Mouse (Mus musculus) hindbrain, embryonic 16.5 days (tissue): Measurements from ENCODE around the gene Dusp27. TPM values are rescaled to one million over a fixed set of nuclear protein-coding genes. Genes with fewer than 3 reads are reported as not detected.

Experiments
- ATAC-seq: fragments of 200-750 bp; cut with Nextera tagmentation; 2 replicates; pipeline ENCODE4 v1.8.0; 2017; ENCODE audit warnings: moderate TSS enrichment, moderate library complexity
- H3K27ac ChIP-seq: fragments of 300-500 bp; sonication (generic); 2 replicates; pipeline ENCODE4 v1.5.1; 2014; ENCODE audit warnings: low read depth, mild to moderate bottlenecking, control low read depth, low read length, moderate library complexity
- H3K27me3 ChIP-seq: fragments of 300-500 bp; sonication (generic); replicated peaks from 2 replicates; pipeline ENCODE4 v1.6.1; 2014; ENCODE audit warnings: low read length; ENCODE audit not compliant: control insufficient read depth, insufficient read depth
- H3K36me3 ChIP-seq: fragments of 300-500 bp; sonication (generic); 2 replicates; pipeline ENCODE4 v1.6.1; 2014; ENCODE audit warnings: mild to moderate bottlenecking, low read length, moderate library complexity, mixed read lengths; ENCODE audit not compliant: control insufficient read depth, insufficient read depth
- H3K4me1 ChIP-seq: fragments of 300-500 bp; sonication (generic); 2 replicates; pipeline ENCODE4 v1.6.1; 2014; ENCODE audit warnings: low read depth, low read length; ENCODE audit not compliant: control insufficient read depth, insufficient read depth
- H3K4me2 ChIP-seq: fragments of 300-500 bp; sonication (generic); 2 replicates; pipeline ENCODE4 v1.6.1; 2014; ENCODE audit warnings: mild to moderate bottlenecking, low read length, control low read depth, moderate library complexity
- H3K4me3 ChIP-seq: fragments of 300-500 bp; sonication (generic); 2 replicates; pipeline ENCODE4 v1.5.1; 2014; ENCODE audit warnings: mild to moderate bottlenecking, low read length, control low read depth, moderate library complexity
- H3K9ac ChIP-seq: fragments of 300-500 bp; sonication (generic); 2 replicates; pipeline ENCODE4 v1.6.1; 2014; ENCODE audit warnings: low read depth, mild to moderate bottlenecking, control low read depth, low read length, moderate library complexity
- H3K9me3 ChIP-seq: fragments of 300-500 bp; sonication (generic); 2 replicates; pipeline ENCODE4 v1.6.1; 2014; ENCODE audit warnings: mild to moderate bottlenecking, low read length, moderate library complexity; ENCODE audit not compliant: control insufficient read depth
- WGBS: fragments of 180-500 bp; shearing (Covaris S2); extraction: QIAGEN DNeasy Blood & Tissue Kit; methylation state at CpG from one replicate; pipeline ENCODE4 v1.1.7; 2014; 5-methylcytosine and 5-hydroxymethylcytosine counted together
- polyA plus RNA-seq: library from polyadenylated mRNA; unstranded; fragments of >200 nt; fragmentation: Nextera tagmentation; extraction: Ambion mirVana; gene quantifications from 2 replicates; pipeline ENCODE4 v1.2.1, GENCODE M21; 2015

Gene Dusp27
- polyA plus RNA-seq, 1 experiment from 2014 or later: 1.1 TPM

- H3K36me3 ChIP-seq: no peaks in the 10 kb centered on the region
- no peaks in the 10 kb centered on the region for H3K9me3 ChIP-seq
- H3K27me3 ChIP-seq: no peaks in the 10 kb centered on the region
- no peak overlapping the region for H3K4me3 ChIP-seq
- ATAC-seq: no peak
- no peak overlapping the region for H3K4me2 ChIP-seq
- H3K9ac ChIP-seq: no peak overlapping the region
- WGBS: 89% methylated on average over 8 of the region's 8 CpGs
- H3K27ac ChIP-seq: no peak overlapping the region
- no peaks in the 10 kb centered on the region for H3K4me1 ChIP-seq
Observed at GRCm38 (mm10) chr1:166123751-166124150, 4.0 kb downstream of the Dusp27 start.

GRCm38 (mm10) chr1:166123045-166123444, 4.7 kb downstream of the Dusp27 start:
- no peak for ATAC-seq
- no peaks in the 10 kb centered on the region for H3K9me3 ChIP-seq
- 97% methylated on average over 1 of the region's 1 CpGs for WGBS
- no peak overlapping the region for H3K9ac ChIP-seq
- no peaks in the 10 kb centered on the region for H3K27me3 ChIP-seq
- peaks cover 2% of the 10 kb centered on the region; the same call in 1 of the 2 replicates for H3K4me1 ChIP-seq
- H3K27ac ChIP-seq: no peak overlapping the region
- H3K4me2 ChIP-seq: no peak overlapping the region
- H3K4me3 ChIP-seq: no peak overlapping the region
- no peaks in the 10 kb centered on the region for H3K36me3 ChIP-seq

- Histone ChIP-seq H3K27ac (no peak overlapping the region), H3K36me3 (no peaks in the 10 kb centered on the region), H3K9me3 (no peaks in the 10 kb centered on the region), H3K4me3 (no peak overlapping the region), H3K9ac (no peak overlapping the region), H3K4me1 (peaks cover 2% of the 10 kb centered on the region; the same call in 1 of the 2 replicates), H3K4me2 (no peak overlapping the region), H3K27me3 (no peaks in the 10 kb centered on the region)
- WGBS: 75% methylated on average over 7 of the region's 7 CpGs
- no peak for ATAC-seq
Observed at GRCm38 (mm10) chr1:166122114-166122513, 5.6 kb downstream of the Dusp27 start.

DNA sequence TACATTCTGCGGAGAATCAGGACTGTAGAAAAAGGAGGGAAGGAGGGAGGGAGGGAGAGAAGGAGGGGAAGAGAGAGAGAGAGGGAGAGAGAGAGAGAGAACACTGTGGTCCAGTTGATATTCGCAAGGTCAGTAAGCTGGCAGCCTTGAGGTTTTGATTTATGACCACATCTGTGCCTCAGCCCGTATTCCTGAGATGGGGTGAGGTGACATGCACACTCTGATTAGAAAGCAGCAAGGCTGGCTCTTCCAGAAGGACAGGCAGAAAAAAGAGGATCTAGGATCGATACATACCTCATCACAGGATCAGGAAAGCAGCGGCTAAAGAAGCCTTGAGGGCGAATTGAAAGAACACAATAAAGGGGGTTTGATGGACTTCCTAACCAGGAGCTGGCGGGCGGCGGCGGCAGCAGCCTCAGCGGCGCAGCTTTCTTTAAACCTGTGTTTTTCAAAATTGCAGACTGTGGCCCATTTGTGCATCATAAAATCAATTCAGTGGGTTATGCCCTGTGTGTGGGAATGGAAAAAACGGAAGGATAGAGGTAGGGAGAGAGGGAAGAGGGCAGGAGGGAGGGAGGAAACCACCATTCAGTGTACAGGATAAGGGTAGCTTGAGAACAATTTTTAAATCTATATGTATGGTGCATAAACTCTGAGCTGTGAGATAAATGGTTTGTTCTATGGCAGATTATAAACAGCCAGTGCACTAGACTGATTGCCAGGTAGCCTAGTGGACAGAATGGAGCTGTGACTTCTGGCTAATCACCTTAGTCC, 9.7 kb downstream of the Dusp27 start:
- ATAC-seq: peak; percentile 52
- no peak overlapping the region for H3K9ac ChIP-seq
- 0 out of 2 replicates have a peak overlapping the region, but pooled peaks have one; percentile 20 for H3K4me2 ChIP-seq

DNA sequence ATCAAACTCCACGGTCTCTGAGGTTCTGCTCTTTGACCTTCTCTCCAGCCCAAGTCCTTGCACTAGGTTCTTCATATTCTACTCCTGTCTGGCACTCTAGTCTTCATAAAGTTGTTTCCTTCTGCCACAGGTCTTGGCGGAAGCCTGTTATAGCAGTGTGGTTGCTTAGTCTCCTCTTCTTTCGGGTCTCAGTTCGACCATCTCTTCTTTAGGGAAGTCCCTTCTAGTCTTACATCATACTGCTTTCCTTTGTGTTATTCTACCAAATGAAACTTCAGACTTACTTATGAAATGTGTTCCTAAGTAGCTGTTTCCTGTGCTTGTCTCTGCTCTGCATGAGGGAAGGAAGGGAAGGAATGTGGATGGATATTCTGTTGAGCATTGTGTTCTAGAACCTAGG, 12.0 kb downstream of the Dusp27 start:
- Histone ChIP-seq H3K36me3 (no peaks in the 10 kb centered on the region), H3K9ac (no peak overlapping the region), H3K9me3 (no peaks in the 10 kb centered on the region), H3K27ac (no peak overlapping the region), H3K4me1 (peaks cover 2% of the 10 kb centered on the region; the same call in 1 of the 2 replicates), H3K4me2 (no peak overlapping the region), H3K4me3 (no peak overlapping the region), H3K27me3 (no peaks in the 10 kb centered on the region)
- 94% methylated on average over 4 of the region's 4 CpGs for WGBS
- no peak for ATAC-seq

More for the DNA sequence above, 9.7 kb downstream of the Dusp27 start:
- Histone ChIP-seq H3K4me3 (no peak overlapping the region), H3K9me3 (no peaks in the 10 kb centered on the region), H3K36me3 (no peaks in the 10 kb centered on the region), H3K4me1 (peaks cover 2% of the 10 kb centered on the region; the same call in 1 of the 2 replicates), H3K27ac (no peak overlapping the region; the same call in 1 of the 2 replicates), H3K27me3 (no peaks in the 10 kb centered on the region)
- WGBS: 53% methylated on average over 13 of the region's 13 CpGs

- no peaks in the 10 kb centered on the region for H3K9me3 ChIP-seq
- H3K27ac ChIP-seq: no peak overlapping the region
- no peaks in the 10 kb centered on the region for H3K27me3 ChIP-seq
- H3K9ac ChIP-seq: no peak overlapping the region
- H3K4me3 ChIP-seq: no peak overlapping the region
- H3K36me3 ChIP-seq: no peaks in the 10 kb centered on the region
- H3K4me2 ChIP-seq: no peak overlapping the region
- no peak for ATAC-seq
- peaks cover 2% of the 10 kb centered on the region; the same call in 1 of the 2 replicates for H3K4me1 ChIP-seq
- 85% methylated on average over 3 of the region's 3 CpGs for WGBS
Observed at GRCm38 (mm10) chr1:166114986-166115385, 12.7 kb downstream of the Dusp27 start.

DNA sequence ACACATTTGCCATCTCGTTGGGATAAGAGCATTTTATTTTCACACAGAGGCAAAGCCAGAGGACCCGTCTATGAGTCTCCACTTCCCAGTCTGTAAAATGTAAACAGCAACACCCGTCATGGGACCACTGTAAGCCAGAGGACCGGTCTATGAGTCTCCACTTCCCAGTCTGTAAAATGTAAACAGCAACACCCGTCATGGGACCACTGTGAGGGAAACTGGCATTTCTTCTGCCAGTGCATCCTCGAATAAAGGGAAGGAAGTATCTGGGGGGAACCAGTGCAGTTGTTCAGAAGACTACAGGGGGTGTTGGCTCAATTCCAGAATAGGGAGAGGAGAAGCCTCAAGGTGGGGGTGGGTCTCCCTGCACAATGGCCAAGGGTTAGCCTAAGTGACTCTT, 22.3 kb downstream of the Dusp27 start:
- Histone ChIP-seq H3K4me2 (no peak overlapping the region), H3K27ac (no peak overlapping the region), H3K36me3 (no peaks in the 10 kb centered on the region), H3K9me3 (no peaks in the 10 kb centered on the region), H3K27me3 (no peaks in the 10 kb centered on the region), H3K9ac (no peak overlapping the region), H3K4me1 (no peaks in the 10 kb centered on the region), H3K4me3 (no peak overlapping the region)
- no peak for ATAC-seq
- WGBS: 72% methylated on average over 6 of the region's 6 CpGs

DNA sequence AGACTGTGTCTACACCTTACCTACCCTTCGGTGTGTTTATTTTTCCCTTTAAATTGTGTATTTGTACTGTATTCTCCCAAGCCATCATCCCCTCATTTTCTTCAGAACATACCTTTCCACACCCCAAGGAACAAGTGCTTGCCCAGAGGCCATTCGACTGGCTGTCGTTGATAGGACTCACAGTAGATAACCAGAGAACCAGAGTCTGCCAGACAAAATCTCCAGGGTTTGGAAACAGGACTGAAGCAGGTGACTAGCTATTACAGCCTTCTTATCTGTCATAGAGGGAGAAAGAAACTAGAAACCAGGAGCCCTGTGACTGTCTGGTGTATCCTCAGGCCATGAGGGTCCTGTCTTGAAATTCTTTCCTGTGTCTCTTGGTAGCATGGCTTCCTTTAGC, 22.9 kb downstream of the Dusp27 start:
- Histone ChIP-seq H3K4me3 (no peak overlapping the region), H3K9ac (no peak overlapping the region), H3K4me2 (no peak overlapping the region), H3K9me3 (no peaks in the 10 kb centered on the region), H3K27me3 (no peaks in the 10 kb centered on the region), H3K36me3 (no peaks in the 10 kb centered on the region), H3K27ac (no peak overlapping the region), H3K4me1 (no peaks in the 10 kb centered on the region)
- ATAC-seq: no peak
- WGBS: 90% methylated on average over 3 of the region's 3 CpGs

DNA sequence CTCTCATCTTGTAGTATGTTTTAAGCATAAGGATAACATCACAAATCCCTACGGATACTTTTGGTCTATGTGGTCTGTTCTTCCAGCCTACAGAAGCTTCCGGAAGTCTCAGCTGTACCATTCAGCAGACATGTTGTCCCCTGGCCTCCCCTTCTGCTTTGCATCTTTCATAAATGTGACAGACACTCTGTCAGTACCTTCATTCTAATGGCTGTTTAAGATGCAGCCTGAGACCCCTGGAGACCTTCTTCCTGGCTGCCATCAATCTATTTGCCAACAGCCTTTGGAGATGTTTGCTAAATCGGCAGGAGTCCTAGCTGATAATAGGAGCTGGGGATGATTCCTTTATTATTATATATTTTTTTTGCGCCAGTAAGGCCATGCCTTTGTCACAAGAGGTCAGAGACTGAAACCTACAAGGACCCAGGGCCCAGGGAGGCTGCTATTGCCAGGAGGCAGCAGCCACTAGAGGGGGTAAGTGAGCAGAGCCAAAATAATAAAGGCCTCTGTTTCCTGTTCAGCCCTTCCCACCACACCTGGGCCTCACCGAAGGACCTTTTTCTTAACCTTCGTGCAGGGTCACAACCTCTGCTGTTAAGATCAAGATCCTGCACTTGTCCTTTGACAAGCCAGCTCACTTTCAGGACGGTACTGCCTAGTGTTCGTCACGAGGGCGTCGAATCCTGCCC, 24.7 kb downstream of the Dusp27 start:
- no peak overlapping the region for H3K9ac ChIP-seq
- H3K4me1 ChIP-seq: no peaks in the 10 kb centered on the region
- ATAC-seq: no peak
- peaks cover 7% of the 10 kb centered on the region for H3K9me3 ChIP-seq
- no peaks in the 10 kb centered on the region for H3K27me3 ChIP-seq
- H3K36me3 ChIP-seq: 0 out of 2 replicates have a peak, but pooled peaks cover 3% of the 10 kb centered on the region
- no peak overlapping the region for H3K27ac ChIP-seq
- 58% methylated on average over 11 of the region's 11 CpGs for WGBS
- no peak overlapping the region for H3K4me3 ChIP-seq
- no peak overlapping the region for H3K4me2 ChIP-seq
